Mouse (Mus musculus) liver, embryonic 16.5 days (tissue): ENCODE measurements around the gene Fcho2. TPM values are rescaled to one million over a fixed set of nuclear protein-coding genes. Genes with fewer than 3 reads are reported as not detected.

Experiments
- ATAC-seq: fragments of 200-750 bp; cut with Nextera tagmentation; 2 replicates; pipeline ENCODE4 v1.8.0; 2017; ENCODE audit warnings: low read depth, mild to moderate bottlenecking, moderate number of reproducible peaks, moderate library complexity
- H3K27ac ChIP-seq: fragments of 300-500 bp; sonication (generic); 2 replicates; pipeline ENCODE4 v1.5.1; 2014; ENCODE audit warnings: mild to moderate bottlenecking, low read length
- H3K27me3 ChIP-seq: fragments of 300-500 bp; sonication (generic); 2 replicates; pipeline ENCODE4 v1.6.1; 2014; ENCODE audit warnings: low read depth, low read length, mixed read lengths; ENCODE audit not compliant: control insufficient read depth, insufficient read depth
- H3K36me3 ChIP-seq: fragments of 300-500 bp; sonication (generic); 2 replicates; pipeline ENCODE4 v1.6.1; 2014; ENCODE audit warnings: mild to moderate bottlenecking; ENCODE audit not compliant: control insufficient read depth, insufficient read depth
- H3K4me1 ChIP-seq: fragments of 300-500 bp; sonication (generic); 2 replicates; pipeline ENCODE4 v1.6.1; 2014; ENCODE audit warnings: low read depth, low read length, mixed read lengths; ENCODE audit not compliant: control insufficient read depth
- H3K4me2 ChIP-seq: fragments of 300-500 bp; sonication (generic); 2 replicates; pipeline ENCODE4 v1.6.1; 2014; ENCODE audit warnings: low read depth, low read length, mixed read lengths
- H3K4me3 ChIP-seq: fragments of 300-500 bp; sonication (generic); 2 replicates; pipeline ENCODE4 v1.5.1; 2014; ENCODE audit warnings: low read depth, mild to moderate bottlenecking, low read length
- H3K9ac ChIP-seq: fragments of 300-500 bp; sonication (generic); 2 replicates; pipeline ENCODE4 v1.6.1; 2014; ENCODE audit warnings: low read depth, low read length
- H3K9me3 ChIP-seq: fragments of 300-500 bp; sonication (generic); replicated peaks from 2 replicates; pipeline ENCODE4 v1.6.1; 2016; ENCODE audit warnings: low read length; ENCODE audit not compliant: control insufficient read depth
- WGBS: fragments of 180-500 bp; shearing (Covaris S2); extraction: QIAGEN DNeasy Blood & Tissue Kit; methylation state at CpG from one replicate; pipeline ENCODE4 v1.1.7; 2014; ENCODE audit not compliant: insufficient replicate concordance; 5-methylcytosine and 5-hydroxymethylcytosine counted together
- polyA plus RNA-seq: library from polyadenylated mRNA; unstranded; fragments of >200 nt; fragmentation: Nextera tagmentation; extraction: Ambion mirVana; gene quantifications from 2 replicates; pipeline ENCODE4 v1.2.1, GENCODE M21; 2015

Gene Fcho2
- polyA plus RNA-seq, 1 experiment from 2014 or later = 33.8 TPM

DNA sequence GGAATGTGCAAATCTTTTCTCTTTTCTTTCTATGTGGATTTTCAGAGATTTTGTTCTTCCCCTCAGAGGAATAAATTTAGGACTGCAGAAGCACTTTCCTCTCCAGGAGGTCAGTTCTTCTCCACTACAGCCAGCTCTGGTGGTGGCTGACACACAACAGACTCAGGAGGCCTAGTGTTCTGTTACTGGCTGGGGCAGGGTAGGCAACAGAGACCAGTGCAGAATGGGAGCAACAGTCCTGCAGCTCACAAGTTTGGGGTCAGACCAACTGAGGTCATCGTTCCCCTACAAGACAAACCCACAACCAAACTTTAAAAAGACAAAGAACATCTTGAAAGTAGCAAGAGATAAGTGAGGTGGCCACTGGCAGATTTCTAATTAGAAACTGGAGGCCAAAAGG is 104.6 kb downstream of the Fcho2 start:
- H3K9ac ChIP-seq = no peak overlapping the region
- H3K4me1 ChIP-seq = no peaks in the 10 kb centered on the region
- no peaks in the 10 kb centered on the region for H3K36me3 ChIP-seq
- H3K27me3 ChIP-seq = no peaks in the 10 kb centered on the region
- no peak overlapping the region for H3K4me2 ChIP-seq
- H3K9me3 ChIP-seq = no peaks in the 10 kb centered on the region
- 54% methylated on average over 1 of the region's 1 CpGs for WGBS
- H3K4me3 ChIP-seq = no peak overlapping the region
- no peak for ATAC-seq
- no peak overlapping the region for H3K27ac ChIP-seq

DNA sequence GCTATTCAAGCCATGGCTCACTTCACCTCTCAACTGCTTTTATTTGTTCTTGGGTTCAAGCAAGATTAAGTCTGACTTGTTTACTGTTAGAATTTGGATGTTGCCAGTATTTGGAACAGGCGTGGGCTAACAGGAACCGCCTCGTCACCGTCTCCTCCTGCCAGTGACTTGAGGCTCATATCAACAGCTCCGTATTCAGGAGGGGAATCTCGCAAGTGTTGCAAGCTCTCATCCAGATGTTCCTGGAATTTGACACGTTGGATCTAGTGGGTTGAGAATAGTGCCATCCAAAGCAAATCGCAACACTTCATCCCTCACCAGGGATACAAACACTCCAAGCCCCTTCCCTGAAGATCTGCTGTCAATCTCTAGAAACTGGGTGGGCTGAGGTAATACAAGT is 105.0 kb downstream of the Fcho2 start:
- Histone ChIP-seq H3K9ac (no peak overlapping the region), H3K36me3 (no peaks in the 10 kb centered on the region), H3K27ac (no peak overlapping the region), H3K4me2 (no peak overlapping the region), H3K4me3 (no peak overlapping the region), H3K9me3 (no peaks in the 10 kb centered on the region), H3K4me1 (no peaks in the 10 kb centered on the region), H3K27me3 (no peaks in the 10 kb centered on the region)
- 69% methylated on average over 8 of the region's 8 CpGs for WGBS
- ATAC-seq = no peak

DNA sequence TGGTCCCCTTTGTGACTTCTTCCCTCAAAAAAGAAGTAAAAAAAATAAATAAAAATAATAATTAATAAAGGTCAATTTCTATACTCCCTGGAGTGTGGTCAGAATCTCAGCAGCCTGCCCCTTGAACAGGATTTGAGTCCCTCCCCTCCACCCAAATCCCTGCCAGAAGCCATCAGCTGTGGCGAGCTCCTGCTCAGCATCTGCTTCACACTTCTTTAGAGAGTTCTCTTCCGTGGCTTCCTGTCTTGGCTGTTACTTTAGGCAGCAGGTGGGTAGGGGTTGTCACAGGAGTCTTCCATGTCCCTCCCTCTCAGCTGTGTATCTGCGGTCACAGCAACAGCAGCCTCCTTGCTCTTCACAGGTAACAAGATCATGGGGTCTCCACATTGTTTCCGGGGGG is 109.7 kb downstream of the Fcho2 start:
- H3K36me3 ChIP-seq = no peaks in the 10 kb centered on the region
- H3K4me2 ChIP-seq = no peak overlapping the region
- no peaks in the 10 kb centered on the region for H3K4me1 ChIP-seq
- no peak overlapping the region for H3K9ac ChIP-seq
- 59% methylated on average over 4 of the region's 4 CpGs for WGBS
- H3K27ac ChIP-seq = no peak overlapping the region
- H3K4me3 ChIP-seq = no peak overlapping the region
- no peaks in the 10 kb centered on the region for H3K27me3 ChIP-seq
- H3K9me3 ChIP-seq = no peaks in the 10 kb centered on the region
- no peak for ATAC-seq

DNA sequence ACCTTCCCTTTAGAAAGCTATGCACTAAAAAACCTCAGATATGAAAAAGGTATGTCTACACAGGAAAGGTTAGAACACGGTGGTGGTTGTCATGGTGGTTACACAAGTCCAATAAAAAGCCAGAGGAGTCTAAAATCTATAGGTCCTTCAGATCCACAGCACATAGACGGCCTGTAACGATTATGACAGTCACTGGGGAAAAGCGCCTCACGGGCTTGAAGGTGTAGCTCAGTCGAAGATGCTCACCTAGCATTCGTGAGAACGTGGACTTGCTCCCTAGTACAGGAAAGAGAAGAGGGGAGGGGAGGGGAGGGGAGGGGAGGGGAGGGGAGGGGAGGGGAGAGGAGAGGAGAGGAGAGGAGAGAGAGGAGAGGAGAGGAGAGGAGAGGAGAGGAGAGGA is 111.5 kb downstream of the Fcho2 start:
- Histone ChIP-seq H3K9me3 (no peaks in the 10 kb centered on the region), H3K4me3 (no peak overlapping the region), H3K9ac (no peak overlapping the region), H3K27ac (no peak overlapping the region), H3K4me1 (no peaks in the 10 kb centered on the region), H3K27me3 (no peaks in the 10 kb centered on the region), H3K36me3 (no peaks in the 10 kb centered on the region), H3K4me2 (no peak overlapping the region)
- WGBS = 69% methylated on average over 8 of the region's 8 CpGs
- ATAC-seq = no peak

DNA sequence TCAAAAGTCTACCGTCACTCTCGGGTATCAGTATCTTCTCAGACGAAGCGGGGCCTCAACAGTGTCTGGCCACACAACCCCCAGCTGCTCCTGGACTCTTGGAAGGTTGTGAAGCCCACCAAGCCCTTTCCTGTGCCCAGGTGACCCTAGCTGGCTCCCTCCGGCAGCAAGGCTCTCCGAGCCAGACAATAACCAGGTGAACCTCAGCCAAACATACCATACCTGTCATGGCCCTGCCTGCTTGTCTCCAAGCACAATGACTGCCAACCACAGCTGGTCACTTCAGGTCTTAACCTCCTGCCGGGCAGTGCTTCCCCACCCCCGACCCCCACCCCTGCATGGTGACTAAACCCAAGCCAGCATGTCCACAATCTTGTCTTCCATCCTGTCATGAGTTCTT is 112.9 kb downstream of the Fcho2 start:
- no peaks in the 10 kb centered on the region for H3K9me3 ChIP-seq
- no peak overlapping the region for H3K4me2 ChIP-seq
- no peaks in the 10 kb centered on the region for H3K36me3 ChIP-seq
- no peak overlapping the region for H3K4me3 ChIP-seq
- H3K27ac ChIP-seq = no peak overlapping the region
- no peak for ATAC-seq
- no peaks in the 10 kb centered on the region for H3K4me1 ChIP-seq
- no peak overlapping the region for H3K9ac ChIP-seq
- 64% methylated on average over 8 of the region's 8 CpGs for WGBS
- no peaks in the 10 kb centered on the region for H3K27me3 ChIP-seq

DNA sequence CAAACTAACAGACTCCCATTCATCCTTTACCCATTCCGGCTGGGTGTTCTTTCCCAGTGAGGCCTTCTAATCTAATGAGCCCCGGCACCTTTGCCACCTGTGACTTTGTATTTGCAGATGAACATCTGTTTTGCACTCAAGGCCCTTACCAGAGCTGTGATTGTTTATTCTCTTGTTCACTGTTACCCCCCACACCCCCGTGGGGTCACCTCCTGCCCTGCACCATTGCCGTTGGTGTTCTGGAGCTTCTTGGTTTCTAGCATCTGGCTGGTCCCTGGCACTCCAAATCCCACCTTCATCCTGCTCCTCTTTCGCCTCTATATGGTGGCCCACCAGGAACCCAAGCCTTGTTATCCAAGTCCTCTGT is 114.0 kb downstream of the Fcho2 start:
- ATAC-seq = no peak
- WGBS = 66% methylated on average over 5 of the region's 5 CpGs
- 0 out of 2 replicates have a peak, but pooled peaks cover 2% of the 10 kb centered on the region for H3K27me3 ChIP-seq
- no peaks in the 10 kb centered on the region for H3K36me3 ChIP-seq
- no peak overlapping the region for H3K27ac ChIP-seq
- H3K9ac ChIP-seq = no peak overlapping the region
- H3K9me3 ChIP-seq = no peaks in the 10 kb centered on the region
- H3K4me2 ChIP-seq = no peak overlapping the region
- H3K4me3 ChIP-seq = no peak overlapping the region
- H3K4me1 ChIP-seq = no peaks in the 10 kb centered on the region

DNA sequence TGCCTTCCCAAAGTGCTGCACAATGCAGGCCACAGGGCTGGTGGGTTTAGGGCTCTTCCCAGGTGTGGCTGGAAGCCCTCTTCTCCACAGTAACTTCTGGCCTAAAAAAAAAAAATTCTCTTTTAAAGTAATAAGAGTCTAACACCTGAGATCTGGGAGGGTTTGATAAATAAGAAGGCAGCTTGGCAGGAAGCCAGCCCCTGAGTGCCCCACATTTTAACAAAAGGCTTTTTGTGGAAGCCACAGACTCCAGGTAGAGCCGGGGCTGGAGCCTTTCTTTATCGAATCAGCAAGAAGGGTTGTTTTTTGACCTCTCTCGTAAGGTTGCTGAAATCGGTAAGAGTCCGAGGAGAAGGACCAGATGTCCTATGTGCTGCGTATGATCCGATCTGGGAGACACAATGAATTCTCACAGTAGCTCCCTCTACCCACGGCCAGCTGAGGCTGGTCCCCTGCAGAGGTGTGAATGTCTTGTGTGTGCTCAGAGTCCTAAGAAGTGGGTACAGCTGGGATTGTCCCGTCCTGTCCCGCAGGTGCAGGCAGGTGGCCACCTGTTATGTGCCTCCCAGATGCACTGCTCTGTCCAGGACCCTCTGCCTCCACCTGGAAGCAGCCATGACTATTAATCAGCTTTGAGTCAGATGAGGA is 114.5 kb downstream of the Fcho2 start:
- no peak for ATAC-seq
- no peak overlapping the region for H3K4me2 ChIP-seq
- H3K9ac ChIP-seq = no peak overlapping the region

DNA sequence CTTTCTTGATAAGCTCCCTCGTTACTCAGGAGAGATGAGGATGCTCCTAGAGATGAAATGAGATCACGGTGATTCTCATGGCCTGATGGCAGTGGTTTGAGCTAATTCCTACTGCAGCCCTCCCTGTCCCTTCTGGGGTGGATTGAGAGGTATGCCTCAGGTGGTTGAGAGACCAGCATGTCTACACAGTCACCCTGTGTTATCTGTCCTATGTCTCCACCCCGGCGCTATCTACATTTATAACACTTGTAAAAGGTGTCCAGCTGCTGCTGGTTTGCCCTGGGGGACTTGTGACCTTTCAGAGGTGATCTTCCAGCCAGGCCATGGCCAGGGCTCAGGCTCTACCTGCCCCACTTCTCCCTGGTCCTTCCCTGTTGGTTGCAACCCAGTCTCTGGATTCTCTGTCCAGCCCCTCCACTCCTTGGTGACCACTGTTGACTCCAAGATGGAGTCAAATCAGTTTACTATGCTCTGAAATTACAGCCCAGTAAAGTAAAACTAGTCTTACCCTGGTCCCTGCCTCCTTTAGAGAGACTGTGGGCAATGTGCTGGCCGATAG is 115.2 kb downstream of the Fcho2 start:
- H3K9ac ChIP-seq = no peak overlapping the region
- no peaks in the 10 kb centered on the region for H3K4me1 ChIP-seq
- 47% methylated on average over 5 of the region's 5 CpGs for WGBS
- no peak overlapping the region for H3K4me2 ChIP-seq
- H3K9me3 ChIP-seq = no peaks in the 10 kb centered on the region
- peaks cover 14% of the 10 kb centered on the region for H3K27me3 ChIP-seq
- no peak overlapping the region for H3K4me3 ChIP-seq
- no peak for ATAC-seq
- no peak overlapping the region for H3K27ac ChIP-seq
- no peaks in the 10 kb centered on the region for H3K36me3 ChIP-seq

More for the DNA sequence above, 114.5 kb downstream of the Fcho2 start:
- H3K4me1 ChIP-seq = no peaks in the 10 kb centered on the region
- no peaks in the 10 kb centered on the region for H3K36me3 ChIP-seq
- H3K27ac ChIP-seq = no peak overlapping the region
- 64% methylated on average over 10 of the region's 10 CpGs for WGBS
- peaks cover 7% of the 10 kb centered on the region; the same call in 1 of the 2 replicates for H3K27me3 ChIP-seq
- no peak overlapping the region for H3K4me3 ChIP-seq
- no peaks in the 10 kb centered on the region for H3K9me3 ChIP-seq

DNA sequence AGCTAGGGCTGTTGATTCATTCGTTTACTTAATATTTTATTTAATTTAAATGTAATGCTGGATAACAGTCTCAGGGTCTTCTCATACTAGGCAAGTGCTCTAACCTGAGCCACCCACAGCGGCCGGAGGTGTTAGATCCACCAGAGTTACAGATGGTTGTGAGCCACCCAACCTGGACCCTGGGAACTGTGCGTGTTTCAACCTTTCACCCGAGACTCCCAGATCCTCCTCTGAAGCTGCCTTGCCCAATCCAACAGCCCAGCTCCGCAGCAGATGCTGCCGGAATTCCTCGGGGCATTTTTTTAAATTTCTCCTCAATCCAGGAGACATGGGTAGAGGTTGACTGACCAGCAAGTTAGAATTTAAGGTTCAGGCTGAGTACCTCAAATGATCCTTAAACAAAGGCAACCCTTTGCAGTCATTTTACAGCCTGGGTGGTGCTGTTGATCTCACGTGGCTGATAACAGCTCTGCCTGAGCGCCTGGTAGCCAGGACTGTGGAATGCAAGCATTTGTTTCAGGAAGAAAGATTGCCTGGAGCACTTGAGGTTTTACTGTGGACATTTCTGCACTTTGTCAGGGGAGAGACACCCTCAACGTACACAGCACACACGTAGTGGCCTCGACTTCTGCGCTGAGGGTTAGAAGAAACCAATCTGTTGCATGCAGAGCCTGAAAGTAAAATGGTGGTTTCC is 116.1 kb downstream of the Fcho2 start:
- ATAC-seq = no peak

More for the DNA sequence above, 116.1 kb downstream of the Fcho2 start:
- 44% methylated on average over 14 of the region's 14 CpGs for WGBS
- H3K9me3 ChIP-seq = no peaks in the 10 kb centered on the region
- no peak overlapping the region for H3K27ac ChIP-seq
- peaks cover 23% of the 10 kb centered on the region for H3K27me3 ChIP-seq
- H3K4me2 ChIP-seq = no peak overlapping the region
- no peaks in the 10 kb centered on the region for H3K4me1 ChIP-seq
- no peaks in the 10 kb centered on the region for H3K36me3 ChIP-seq
- no peak overlapping the region for H3K4me3 ChIP-seq
- H3K9ac ChIP-seq = no peak overlapping the region
